Mouse (Mus musculus) megakaryocyte, adult 5-6 weeks (primary cell): Measurements from ENCODE around the gene Tapt1. TPM values are rescaled to one million over a fixed set of nuclear protein-coding genes. Genes with fewer than 3 reads are reported as not detected.

ENCODE experiments used
- ATAC-seq: 2 replicates; pipeline ENCODE4 v1.8.0; 2016; ENCODE audit warnings: mild to moderate bottlenecking, inconsistent platforms; ENCODE audit not compliant: poor library complexity, severe bottlenecking
- total RNA-seq, 2 experiments: library from RNA; stranded (forward) in 1 of 2; stranded (reverse) in 1 of 2; fragments of 153-499, 151-499 nt in 1 of 2; fragments of 221-1000, 200-1000 nt in 1 of 2; gene quantifications; 2 replicates each; pipeline versions ENCODE4 v1.2.3 to v1.2.4; 2015 to 2017

Gene Tapt1
- total RNA-seq, 2 experiments from 2014 or later = 30.1 to 44.2 TPM

GRCm38 (mm10) chr5:44203410-44203809, 23.0 kb downstream of the Tapt1 start:
- ATAC-seq = peak; percentile 33

GRCm38 (mm10) chr5:44201665-44202064, 24.8 kb downstream of the Tapt1 start:
- ATAC-seq = no peak

- peak; percentile 84 for ATAC-seq
Observed at GRCm38 (mm10) chr5:44199109-44199508, 27.3 kb downstream of the Tapt1 start.

- ATAC-seq = no peak
Observed at GRCm38 (mm10) chr5:44198471-44198870, 28.0 kb downstream of the Tapt1 start.

- ATAC-seq = no peak
Observed at GRCm38 (mm10) chr5:44197806-44198205, 28.6 kb downstream of the Tapt1 start.

GRCm38 (mm10) chr5:44196167-44196566, 30.3 kb downstream of the Tapt1 start:
- no peak for ATAC-seq

GRCm38 (mm10) chr5:44187370-44187769, 39.1 kb downstream of the Tapt1 start:
- ATAC-seq = no peak

GRCm38 (mm10) chr5:44181669-44182068, 44.8 kb downstream of the Tapt1 start:
- peak; percentile 47 for ATAC-seq

- no peak for ATAC-seq
Observed at GRCm38 (mm10) chr5:44180450-44180849, 46.0 kb downstream of the Tapt1 start.

- ATAC-seq = no peak
Observed at GRCm38 (mm10) chr5:44174046-44174445, 52.4 kb downstream of the Tapt1 start.

GRCm38 (mm10) chr5:44166866-44167265, 59.6 kb downstream of the Tapt1 start:
- ATAC-seq = no peak

GRCm38 (mm10) chr5:44165854-44166253, 60.6 kb downstream of the Tapt1 start:
- ATAC-seq = no peak

- ATAC-seq = no peak
Observed at GRCm38 (mm10) chr5:44164233-44164776, 62.1 kb downstream of the Tapt1 start.

- no peak for ATAC-seq
Observed at GRCm38 (mm10) chr5:44163318-44163717, 63.1 kb downstream of the Tapt1 start.

GRCm38 (mm10) chr5:44162786-44163185, 63.6 kb downstream of the Tapt1 start:
- no peak for ATAC-seq

- ATAC-seq = no peak
Observed at GRCm38 (mm10) chr5:44159679-44160438, 66.6 kb downstream of the Tapt1 start.

- no peak for ATAC-seq
Observed at GRCm38 (mm10) chr5:44159231-44159630, 67.2 kb downstream of the Tapt1 start.

- ATAC-seq = no peak
Observed at GRCm38 (mm10) chr5:44158458-44158857, 68.0 kb downstream of the Tapt1 start.

GRCm38 (mm10) chr5:44157760-44158159, 68.7 kb downstream of the Tapt1 start:
- ATAC-seq = no peak

GRCm38 (mm10) chr5:44153050-44153449, 73.4 kb downstream of the Tapt1 start:
- ATAC-seq = no peak

- no peak for ATAC-seq
Observed at GRCm38 (mm10) chr5:44151327-44152051, 74.9 kb downstream of the Tapt1 start.

- ATAC-seq = no peak
Observed at GRCm38 (mm10) chr5:44147732-44148131, 78.7 kb downstream of the Tapt1 start.
